14 mouse cellular contexts compared by ENCODE assay signal in genomic region chr8:11042872-11043587, GRCm38 (mm10). TPM values are rescaled to one million over a fixed set of nuclear protein-coding genes. Genes with fewer than 3 reads are reported as not detected.
DNase-seq lines count a peak whose midpoint lies in the region; ATAC-seq and TF ChIP-seq lines count a peak whose summit lies in the region.
"Had no signal": no experiment of that assay in that cellular context is flagged by ENCODE, and none has a peak within 500 bp of the region (broad histone marks: within the 10 kb centered on the region; RNA-seq: fewer than 3 reads in every experiment).

No protein-coding gene starts in this region.

- TF ChIP-seq CTCF in hindbrain, postnatal 0 days (IDR thresholded peaks at IDR 0.05; ENCODE audit: low read depth) = no peak

- H3K36me3 ChIP-seq in heart, embryonic 11.5 days (ENCODE audit: control insufficient read depth, insufficient read depth, low read length) = no peaks in the 10 kb centered on the region
- no peaks in the 10 kb centered on the region for H3K36me3 ChIP-seq in midbrain, embryonic 11.5 days (ENCODE audit: control insufficient read depth, insufficient read depth, low read length)
- no peaks in the 10 kb centered on the region for H3K36me3 ChIP-seq in midbrain, embryonic 15.5 days (replicated peaks)
- no peaks in the 10 kb centered on the region for H3K36me3 ChIP-seq in hindbrain, postnatal 0 days (ENCODE audit: insufficient read depth, low read length)
- H3K36me3 ChIP-seq in midbrain, embryonic 14.5 days (ENCODE audit: control insufficient read depth, insufficient read depth, low read length) = no peaks in the 10 kb centered on the region

- 77% methylated on average over 9 of the region's 9 CpGs for WGBS in heart, embryonic 11.5 days (ENCODE audit: insufficient replicate concordance)
- 71% methylated on average over 9 of the region's 9 CpGs for WGBS in midbrain, embryonic 11.5 days
- WGBS in midbrain, embryonic 15.5 days = 34% methylated on average over 9 of the region's 9 CpGs
- 46% methylated on average over 9 of the region's 9 CpGs for WGBS in hindbrain, postnatal 0 days
- 35% methylated on average over 9 of the region's 9 CpGs for WGBS in midbrain, embryonic 14.5 days

- H3K27ac ChIP-seq in heart, embryonic 11.5 days (ENCODE audit: low read depth, low read length) = no peak overlapping the region
- no peak overlapping the region for H3K27ac ChIP-seq in midbrain, embryonic 11.5 days (ENCODE audit: low read depth, low read length)
- H3K27ac ChIP-seq in midbrain, embryonic 15.5 days = no peak overlapping the region
- no peak overlapping the region for H3K27ac ChIP-seq in hindbrain, postnatal 0 days
- H3K27ac ChIP-seq in midbrain, embryonic 14.5 days (replicated peaks; ENCODE audit: low read depth, low read length) = no peak overlapping the region

- no peak overlapping the region for H3K4me3 ChIP-seq in heart, embryonic 11.5 days (ENCODE audit: low read depth, low read length)
- no peak overlapping the region for H3K4me3 ChIP-seq in midbrain, embryonic 11.5 days (ENCODE audit: low read depth, low read length)
- no peak overlapping the region for H3K4me3 ChIP-seq in midbrain, embryonic 15.5 days
- no peak overlapping the region for H3K4me3 ChIP-seq in hindbrain, postnatal 0 days (ENCODE audit: low read length)
- no peak overlapping the region for H3K4me3 ChIP-seq in midbrain, embryonic 14.5 days (replicated peaks; ENCODE audit: low read depth, low read length)

- H3K27me3 ChIP-seq in heart, embryonic 11.5 days (ENCODE audit: control insufficient read depth, insufficient read depth, low read length) = no peaks in the 10 kb centered on the region
- H3K27me3 ChIP-seq in midbrain, embryonic 11.5 days (ENCODE audit: control insufficient read depth, insufficient read depth, low read length) = no peaks in the 10 kb centered on the region
- H3K27me3 ChIP-seq in midbrain, embryonic 15.5 days (replicated peaks) = no peaks in the 10 kb centered on the region
- H3K27me3 ChIP-seq in hindbrain, postnatal 0 days (ENCODE audit: insufficient read depth, low read length) = no peaks in the 10 kb centered on the region
- H3K27me3 ChIP-seq in midbrain, embryonic 14.5 days (ENCODE audit: control insufficient read depth, insufficient read depth, low read length) = no peaks in the 10 kb centered on the region

- H3K4me1 ChIP-seq in heart, embryonic 11.5 days (ENCODE audit: control insufficient read depth, insufficient read depth, low read length) = peaks cover 14% of the 10 kb centered on the region
- no peaks in the 10 kb centered on the region; the same call in 1 of the 2 replicates for H3K4me1 ChIP-seq in midbrain, embryonic 11.5 days (ENCODE audit: control insufficient read depth, insufficient read depth, low read length)
- H3K4me1 ChIP-seq in midbrain, embryonic 15.5 days = 0 out of 2 replicates have a peak, but pooled peaks cover 3% of the 10 kb centered on the region
- H3K4me1 ChIP-seq in hindbrain, postnatal 0 days (ENCODE audit: insufficient read depth, low read length) = no peaks in the 10 kb centered on the region
- peaks cover 9% of the 10 kb centered on the region for H3K4me1 ChIP-seq in midbrain, embryonic 14.5 days (ENCODE audit: control insufficient read depth, insufficient read depth, low read length)

- peak overlapping the region; percentile 11; the same call in 1 of the 2 replicates for H3K4me2 ChIP-seq in heart, embryonic 11.5 days
- no peak overlapping the region for H3K4me2 ChIP-seq in midbrain, embryonic 11.5 days
- no peak overlapping the region for H3K4me2 ChIP-seq in midbrain, embryonic 15.5 days
- H3K4me2 ChIP-seq in hindbrain, postnatal 0 days (ENCODE audit: low read depth, low read length) = no peak overlapping the region
- H3K4me2 ChIP-seq in midbrain, embryonic 14.5 days (ENCODE audit: low read length) = no peak overlapping the region

- DNase-seq in heart, postnatal 4 days = no peak
- peak; percentile 82 for DNase-seq in midbrain, embryonic 11.5 days (ENCODE audit: low spot score, missing footprints)
- peak; percentile 9 for DNase-seq in hindbrain, postnatal 0 days (ENCODE audit: low spot score)
- peak; percentile 54 for DNase-seq in midbrain, embryonic 14.5 days
- DNase-seq in ovary, adult 18-20 months (ENCODE audit: low spot score) = no peak
- DNase-seq: B cell, adult 2 months; cerebellum, adult 9-10 months; heart, adult 11 months; kidney, adult 18-20 months; kidney, postnatal 36 days; right cerebral cortex, postnatal 4 days; thymus, postnatal 36 days had no signal

- H3K9me3 ChIP-seq in heart, embryonic 11.5 days (replicated peaks; ENCODE audit: control insufficient read depth, low read length) = no peaks in the 10 kb centered on the region
- H3K9me3 ChIP-seq in midbrain, embryonic 11.5 days (ENCODE audit: control insufficient read depth, low read length) = no peaks in the 10 kb centered on the region
- no peaks in the 10 kb centered on the region for H3K9me3 ChIP-seq in midbrain, embryonic 15.5 days
- H3K9me3 ChIP-seq in hindbrain, postnatal 0 days (ENCODE audit: low read length) = no peaks in the 10 kb centered on the region
- no peaks in the 10 kb centered on the region for H3K9me3 ChIP-seq in midbrain, embryonic 14.5 days (ENCODE audit: control insufficient read depth, low read length)

- ATAC-seq in heart, embryonic 11.5 days (replicated peaks; ENCODE audit: insufficient number of reproducible peaks, low FRiP score, low TSS enrichment) = 0 out of 2 replicates have a peak, but pooled peaks have one; percentile 62
- ATAC-seq in midbrain, embryonic 11.5 days (ENCODE audit: low FRiP score) = 0 out of 2 replicates have a peak, but pooled peaks have one; percentile 19
- ATAC-seq in midbrain, embryonic 15.5 days (replicated peaks) = no peak
- ATAC-seq in hindbrain, postnatal 0 days = no peak
- no peak for ATAC-seq in midbrain, embryonic 14.5 days (ENCODE audit: low FRiP score, low TSS enrichment)

- no peak overlapping the region for H3K9ac ChIP-seq in heart, embryonic 11.5 days (ENCODE audit: low read depth, low read length)
- no peak overlapping the region for H3K9ac ChIP-seq in midbrain, embryonic 11.5 days (ENCODE audit: low read length)
- H3K9ac ChIP-seq in midbrain, embryonic 15.5 days = no peak overlapping the region
- no peak overlapping the region for H3K9ac ChIP-seq in hindbrain, postnatal 0 days (replicated peaks; ENCODE audit: low read length)
- no peak overlapping the region for H3K9ac ChIP-seq in midbrain, embryonic 14.5 days (replicated peaks; ENCODE audit: low read length)

RNA-seq across cellular contexts. Expression of gene Irs2, which starts 34.8 kb away (rescaled TPM):
- polyA plus RNA-seq in heart, embryonic 11.5 days (2014; fragmentation: Nextera tagmentation; extraction: Ambion mirVana) = 4.4 and 5.0 TPM in 2 replicates
- total RNA-seq in heart, postnatal 4 days (2021) = 10 to 100 TPM; 39.5 to 47.6 TPM
- 5.2 and 6.2 TPM in 2 replicates for polyA plus RNA-seq in midbrain, embryonic 11.5 days (2014; fragmentation: Nextera tagmentation; extraction: Ambion mirVana)
- 6.8 and 6.9 TPM in 2 replicates for polyA plus RNA-seq in midbrain, embryonic 15.5 days (2015; fragmentation: Nextera tagmentation; extraction: Ambion mirVana)
- total RNA-seq in hindbrain, postnatal 0 days (2014; rRNA removed) = 42.4 and 53.2 TPM in 2 replicates
- polyA plus RNA-seq in hindbrain, postnatal 0 days (2015; fragmentation: Nextera tagmentation; extraction: Ambion mirVana) = 6.3 and 7.3 TPM in 2 replicates
- polyA plus RNA-seq in midbrain, embryonic 14.5 days (2014; fragmentation: Nextera tagmentation; extraction: Ambion mirVana) = 5.2 and 5.4 TPM in 2 replicates

Comparison
In these comparisons a context has a peak if more than half of its experiments do, and no peak if none do; other contexts are left out.
1. ATAC-seq: peak in heart, embryonic 11.5 days (single experiment) and midbrain, embryonic 11.5 days (single experiment); none in midbrain, embryonic 15.5 days (single experiment), hindbrain, postnatal 0 days (single experiment) and midbrain, embryonic 14.5 days (single experiment).
2. DNase-seq: peak in midbrain, embryonic 11.5 days (single experiment), hindbrain, postnatal 0 days (single experiment) and midbrain, embryonic 14.5 days (single experiment); none in heart, postnatal 4 days (single experiment) and ovary, adult 18-20 months (single experiment).